Mouse (Mus musculus): ENCODE measurements around the gene Ulk1.
A peak's percentile ranks its signal among the peaks of the same experiment; 100 is the strongest.
"Not testable (repeated sequence)": the region's sequence is repeated elsewhere in the genome, so short reads cannot be mapped to it uniquely, and the experiment has no call there.

Gene Ulk1

DNA sequence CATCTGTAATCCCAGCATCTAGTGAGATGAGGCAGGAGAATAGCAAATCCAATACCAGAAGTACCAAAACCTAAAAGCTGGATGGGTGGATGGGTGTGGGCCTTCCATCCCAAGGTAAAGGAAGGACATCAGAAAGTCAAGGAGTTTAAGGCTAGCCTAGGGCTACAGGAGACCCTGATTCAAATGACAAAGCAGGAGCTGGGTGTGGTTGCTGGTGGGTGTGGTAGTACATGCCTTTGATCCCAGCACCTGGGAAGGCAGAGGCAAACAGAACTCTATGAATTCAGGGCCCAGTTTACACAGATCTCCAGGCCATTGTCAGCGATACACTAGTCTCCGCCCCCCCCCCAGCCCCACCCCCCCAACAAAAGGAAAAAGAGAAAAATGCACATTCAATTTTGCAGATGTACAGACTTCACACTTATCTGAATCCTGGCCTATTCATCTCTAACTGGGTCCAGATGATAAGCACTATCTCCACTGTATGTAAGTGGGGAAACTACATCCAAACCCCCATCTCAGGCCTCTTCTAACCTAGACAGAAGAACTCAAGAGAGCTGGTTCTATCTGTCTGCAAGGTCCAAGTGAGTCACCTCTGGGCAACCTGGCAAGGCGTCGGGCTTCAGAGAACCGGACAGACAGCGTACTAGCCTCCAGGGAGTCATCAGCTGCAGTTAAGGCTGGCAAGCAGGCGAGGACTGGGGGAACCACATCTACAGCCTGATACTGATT is 5.7 kb downstream of the Ulk1 start:
- DNase-seq (ENCODE audit: low read depth): no peak

DNA sequence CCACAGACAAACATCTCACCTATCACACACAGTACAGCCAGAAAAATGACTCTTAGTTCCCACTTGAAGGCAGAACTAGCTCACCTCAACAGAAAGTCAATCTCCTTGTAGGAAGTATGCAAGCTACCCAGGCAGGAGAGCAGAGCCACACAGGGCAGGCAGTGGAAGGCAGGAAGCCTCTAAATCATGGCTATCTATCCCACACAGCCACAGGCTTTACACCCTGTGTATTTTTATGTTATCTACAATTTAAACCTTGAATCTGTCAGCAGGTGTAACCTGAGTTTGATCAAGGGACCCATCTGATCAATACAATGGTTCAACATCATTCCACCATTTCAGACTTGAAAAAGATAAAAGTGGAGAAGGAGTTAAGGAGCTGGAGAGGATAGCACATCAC is 7.1 kb downstream of the Ulk1 start:
- DNase-seq (ENCODE audit: low read depth): no peak

DNA sequence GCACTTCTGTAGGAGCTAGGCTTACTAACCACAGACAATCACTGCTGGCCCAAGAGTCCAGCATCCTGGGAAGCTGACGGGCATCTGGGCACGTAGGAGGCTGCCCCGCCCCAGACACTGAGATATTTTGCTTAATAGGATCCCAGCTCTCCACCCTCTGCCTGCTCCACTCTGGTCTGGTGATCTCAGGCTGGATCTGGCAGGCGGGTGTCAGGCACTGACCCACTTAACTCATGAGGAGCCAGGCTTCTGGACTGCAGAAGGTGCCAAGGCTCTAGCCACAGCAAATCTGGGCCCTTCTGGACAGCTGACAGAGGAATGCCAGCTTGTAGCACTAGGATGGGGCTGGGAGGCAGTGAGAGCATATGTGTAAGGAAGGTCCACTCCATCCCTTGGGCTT is 7.7 kb downstream of the Ulk1 start:
- no peak for DNase-seq (ENCODE audit: low read depth)

DNA sequence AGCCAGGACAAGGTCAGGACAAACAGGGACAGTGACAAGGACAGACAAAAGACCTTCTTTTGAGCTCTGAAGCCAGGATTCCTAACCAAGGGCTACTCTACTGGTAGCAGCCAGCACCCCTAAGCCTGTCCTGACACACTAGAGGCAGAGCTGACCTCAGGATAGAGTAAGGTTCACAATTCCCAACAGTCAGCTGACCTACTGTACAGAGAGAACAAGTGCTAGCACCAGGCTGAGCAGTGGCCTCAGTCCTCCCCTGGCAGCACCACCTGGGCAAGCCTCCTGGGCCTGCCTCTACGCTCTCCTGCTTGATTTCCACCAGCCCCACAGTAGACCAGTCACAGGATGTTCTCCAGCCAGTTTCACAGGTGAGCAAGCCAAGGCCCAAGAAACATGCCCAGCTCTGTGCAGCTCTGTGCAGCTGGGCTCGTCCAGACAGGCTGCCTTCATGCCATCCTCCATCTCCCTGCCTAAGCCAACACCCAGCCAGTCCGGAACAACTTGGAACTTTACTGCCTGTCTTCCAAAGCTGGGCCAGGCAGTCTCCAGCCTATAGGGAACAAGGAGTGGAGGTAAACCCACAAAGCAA is 8.8 kb downstream of the Ulk1 start:
- no peak for DNase-seq (ENCODE audit: low read depth)

DNA sequence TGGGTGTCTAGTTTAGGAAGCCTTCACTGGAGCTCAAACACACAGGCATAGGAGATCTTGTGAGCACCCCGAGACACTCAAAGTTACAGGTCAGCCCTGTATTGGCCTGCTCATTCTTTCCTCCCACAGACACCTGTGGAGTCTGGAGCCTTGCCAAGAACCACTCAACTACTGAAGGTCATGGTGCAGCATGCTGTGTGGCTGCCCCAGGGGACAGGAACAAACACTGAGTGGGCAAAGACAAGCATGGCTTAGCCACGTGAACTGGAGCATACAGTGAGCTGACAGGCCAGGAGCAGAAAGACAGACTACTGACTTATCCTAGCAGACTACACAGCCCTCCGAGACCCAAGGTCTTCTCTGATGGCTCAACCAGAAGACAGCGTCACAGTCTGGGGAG is 12.2 kb downstream of the Ulk1 start:
- DNase-seq (ENCODE audit: low read depth): no peak

DNA sequence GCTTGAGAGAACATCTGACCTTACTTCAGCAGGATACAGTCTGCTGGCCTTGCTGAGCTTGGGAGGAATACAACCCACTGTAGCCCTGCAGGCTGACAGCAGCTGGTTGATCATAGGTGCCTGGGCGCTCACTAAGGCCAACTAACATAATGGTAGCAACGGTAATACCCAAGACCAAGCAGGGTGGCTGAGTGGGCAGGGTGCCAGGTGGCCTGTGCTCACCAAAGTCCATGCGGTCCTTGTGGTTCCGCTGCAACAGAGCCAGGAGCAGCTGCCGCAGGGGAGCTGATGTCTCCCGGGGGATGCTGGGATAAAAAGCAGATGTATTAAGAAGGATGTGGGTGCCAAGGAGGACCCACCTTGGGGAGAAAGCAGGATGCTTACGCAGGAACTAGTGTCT is 15.5 kb downstream of the Ulk1 start:
- DNase-seq (ENCODE audit: low read depth): no peak

DNA sequence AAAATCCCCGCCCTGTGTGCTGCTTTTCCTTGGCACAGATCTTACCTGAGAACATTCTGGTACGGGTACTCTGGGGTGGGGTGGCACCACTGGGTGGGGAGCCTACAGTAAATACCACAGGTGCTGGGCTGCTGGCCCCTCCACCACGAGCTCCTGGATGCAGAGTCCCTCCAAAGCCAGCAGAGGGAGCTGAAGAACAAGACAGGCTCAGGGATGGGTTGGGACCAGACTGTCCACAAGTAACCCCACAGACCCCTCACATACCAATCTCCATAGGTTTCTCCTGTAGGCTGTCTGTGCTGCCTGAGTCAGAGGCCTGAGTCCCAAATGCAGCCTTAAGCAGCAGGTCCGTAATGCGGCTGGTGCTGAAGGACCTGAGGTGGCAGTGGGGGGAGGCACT is 21.2 kb downstream of the Ulk1 start:
- DNase-seq (ENCODE audit: low read depth): no peak

DNA sequence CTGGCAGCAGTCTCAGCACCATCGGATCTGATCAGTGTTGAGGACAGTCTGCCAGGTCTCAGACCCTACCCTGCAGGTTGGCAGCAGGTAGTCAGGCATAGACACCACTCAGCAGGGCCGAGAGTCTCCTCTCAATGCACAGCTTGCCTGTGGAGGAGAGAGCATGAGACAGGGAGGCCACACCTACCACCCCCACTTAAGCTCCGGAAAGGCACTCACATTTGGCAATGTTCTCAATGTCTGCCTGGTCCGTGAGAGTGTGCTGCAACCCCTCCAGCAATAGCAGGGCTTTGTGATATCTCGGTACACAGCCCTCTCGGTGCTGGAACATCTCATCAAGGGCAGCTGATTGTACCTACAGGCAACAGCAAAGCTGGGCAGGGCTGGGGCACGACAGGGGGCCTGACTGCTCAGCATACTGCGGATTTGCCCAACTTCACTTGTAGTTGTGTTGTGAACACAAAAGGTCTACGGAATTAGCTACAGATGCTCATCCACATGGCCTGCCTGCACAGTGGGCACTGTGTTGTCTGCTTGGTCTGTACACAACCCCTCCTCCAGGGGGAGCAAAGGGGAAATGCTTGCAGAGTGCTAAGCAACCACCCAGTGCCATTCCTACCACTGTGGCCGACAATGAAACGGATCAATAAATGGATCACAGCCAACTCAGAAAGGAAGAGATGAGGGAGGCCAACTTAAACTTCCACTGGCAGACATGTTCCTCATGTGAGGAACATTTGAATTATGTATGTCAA is 23.6 kb downstream of the Ulk1 start:
- no peak for DNase-seq (ENCODE audit: low read depth)

DNA sequence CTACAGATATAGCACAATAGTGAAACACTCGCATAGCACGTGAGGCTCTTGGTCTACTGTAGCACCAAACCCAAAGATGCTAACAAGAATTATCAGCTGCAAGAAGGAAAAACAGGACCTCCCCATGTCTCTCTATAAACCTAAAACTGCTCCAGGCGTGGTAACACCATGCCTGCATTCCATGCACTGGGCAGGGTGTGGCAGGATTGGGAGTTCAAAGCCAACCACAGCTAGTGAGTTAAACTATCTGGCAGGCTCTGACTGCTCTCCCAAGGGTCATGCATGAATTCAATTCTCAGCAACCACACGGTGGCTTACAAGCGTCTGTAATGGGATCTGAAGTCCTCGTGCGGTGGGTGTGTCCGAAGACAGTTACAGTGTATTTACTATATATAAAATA is 26.7 kb downstream of the Ulk1 start:
- no peak for DNase-seq (ENCODE audit: low read depth)

DNA sequence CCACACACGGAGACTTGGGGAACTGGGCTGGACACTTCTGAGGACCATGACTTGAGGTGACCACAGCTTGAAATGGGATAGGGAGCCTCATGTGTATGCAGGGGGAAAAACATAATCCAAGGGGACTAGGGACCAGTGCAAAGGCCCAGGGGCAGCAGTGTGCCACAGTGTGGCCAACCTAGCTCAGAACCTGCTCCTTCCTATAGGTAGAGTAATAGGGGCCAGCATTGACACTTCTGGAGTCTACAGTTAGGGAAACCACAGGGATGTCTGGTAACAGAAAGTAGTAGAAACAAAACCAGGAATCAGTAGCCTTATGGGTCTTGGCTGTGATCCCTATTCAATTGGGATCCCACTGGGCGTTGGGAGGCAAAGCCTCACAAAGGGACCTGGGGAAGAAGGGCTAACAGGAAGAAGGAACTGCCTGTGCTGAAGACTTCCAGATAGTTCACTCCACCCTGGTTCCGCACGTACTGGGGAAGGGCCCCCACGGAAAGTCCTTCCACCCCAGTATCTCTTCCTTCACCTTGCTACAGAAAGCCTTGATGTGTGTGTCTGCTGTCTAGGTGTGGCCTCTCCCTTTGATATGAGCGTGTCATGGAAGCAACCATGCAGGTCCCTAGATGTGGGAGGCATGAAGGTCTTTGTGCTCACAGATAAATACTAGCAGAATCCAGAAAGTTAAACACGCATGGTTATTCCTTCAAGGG is 28.2 kb downstream of the Ulk1 start:
- DNase-seq (ENCODE audit: low read depth): no peak

DNA sequence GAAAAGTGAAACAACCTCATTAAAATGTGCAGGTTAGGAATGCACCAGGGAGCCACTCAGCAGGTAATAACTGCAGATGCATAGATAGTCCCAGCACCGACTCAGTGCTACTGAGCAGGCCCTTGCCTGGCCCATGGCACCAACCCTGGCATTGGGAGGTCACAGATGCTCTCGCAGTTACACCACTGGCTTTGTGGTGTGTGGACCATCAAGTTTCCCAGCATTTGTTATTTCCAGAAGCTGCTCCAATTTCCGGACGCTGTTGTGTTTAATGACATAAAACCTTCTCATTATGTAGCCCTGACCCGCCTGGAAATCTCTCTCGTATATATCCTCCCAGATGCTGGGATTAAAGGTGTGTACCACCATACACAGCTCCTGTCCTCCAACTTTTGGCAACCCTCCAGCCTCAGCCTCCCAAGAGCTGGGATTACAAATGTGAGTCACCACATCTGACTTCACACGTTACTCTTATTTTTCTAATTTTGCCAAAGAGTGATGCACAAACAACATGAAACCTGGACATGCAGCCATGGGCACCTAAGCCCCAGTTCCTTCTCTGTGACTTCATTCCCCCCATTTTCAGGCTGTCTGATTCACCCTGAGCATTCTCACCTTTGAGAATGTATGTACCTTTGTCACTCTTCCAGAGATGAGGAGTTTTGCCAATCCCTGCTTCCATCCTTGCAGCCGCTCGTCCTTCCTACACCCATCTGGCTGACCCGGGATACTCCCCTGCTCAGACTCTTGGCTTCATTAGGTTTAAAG is 29.0 kb downstream of the Ulk1 start:
- DNase-seq (ENCODE audit: low read depth): no peak

DNA sequence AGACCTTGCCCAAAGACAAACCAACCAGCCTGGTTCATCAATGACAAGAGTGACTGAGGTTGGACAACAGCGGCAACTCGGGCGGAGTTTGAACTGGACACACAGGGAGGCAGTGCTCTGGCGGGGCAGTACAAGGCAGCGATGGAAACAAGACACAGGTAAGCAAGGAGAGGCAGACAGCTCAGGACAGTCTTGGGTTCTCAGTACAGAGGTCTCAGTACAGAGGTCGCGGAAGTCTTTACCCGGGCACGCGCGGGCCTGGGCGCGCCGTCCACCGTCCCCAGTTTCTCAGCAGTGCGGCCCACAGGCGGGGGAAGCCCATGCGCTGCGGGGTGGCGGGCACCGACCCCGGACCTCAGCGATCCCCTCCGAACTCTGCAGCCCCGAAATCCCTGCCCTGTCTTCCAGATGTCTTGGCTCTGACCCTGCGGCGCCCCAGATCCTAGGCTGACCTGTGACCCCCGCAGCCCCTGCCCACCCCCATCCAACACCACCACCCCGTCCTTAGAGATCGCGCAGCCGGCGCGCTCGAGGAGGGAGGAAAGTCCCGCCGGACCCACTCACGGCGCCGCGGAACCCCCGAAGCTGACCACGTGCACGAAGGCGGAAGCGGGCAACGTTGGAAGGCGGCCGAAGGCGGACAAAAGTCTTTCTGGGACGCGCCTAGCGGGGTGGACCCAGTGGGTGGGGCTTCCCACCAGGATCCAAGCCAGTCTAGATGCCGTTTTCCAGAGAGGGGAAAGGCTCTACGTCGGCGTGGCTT is 29.7 kb downstream of the Ulk1 start, which contains the start of gene Pus1:
Gene Pus1, minus strand, starts transcription at position 662 of the 763 bp plus-strand sequence.
- DNase-seq (ENCODE audit: low read depth): peak; percentile 81

DNA sequence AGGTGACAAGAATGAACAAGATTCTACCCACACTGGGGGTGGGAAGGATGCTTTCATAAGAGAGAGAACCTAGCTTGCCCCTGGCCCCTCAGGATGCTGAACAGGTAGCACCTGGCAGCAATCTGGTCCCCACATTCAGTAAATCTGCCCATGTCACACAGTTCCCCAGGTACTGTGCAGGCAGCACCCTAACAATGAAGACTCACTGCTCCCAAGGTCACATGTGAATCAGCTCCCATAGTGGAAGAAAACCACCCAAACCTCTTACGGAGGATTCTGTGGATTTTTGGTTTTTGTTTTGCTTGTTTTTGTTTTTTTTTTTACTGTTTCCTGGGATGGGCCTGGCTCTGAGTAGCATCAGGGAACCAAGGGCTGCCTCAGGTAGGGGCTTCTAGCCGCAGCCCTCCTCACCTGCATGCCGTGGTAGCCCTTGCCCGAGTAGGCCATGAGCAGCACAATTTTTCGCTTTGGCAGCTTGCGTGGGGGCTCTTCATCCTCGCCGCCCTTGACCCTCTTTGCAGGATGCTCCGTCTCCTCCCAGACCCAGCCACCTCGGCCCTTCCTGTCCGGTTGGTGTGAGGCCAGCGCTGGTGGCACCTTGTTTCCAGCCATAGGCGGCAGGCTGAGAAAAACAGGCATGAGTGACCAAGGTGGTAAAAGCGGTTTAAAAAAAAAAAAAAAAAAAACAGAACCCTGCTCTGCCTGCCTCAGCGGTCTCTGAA is 30.5 kb downstream of the Ulk1 start:
- no peak for DNase-seq (ENCODE audit: low read depth)

DNA sequence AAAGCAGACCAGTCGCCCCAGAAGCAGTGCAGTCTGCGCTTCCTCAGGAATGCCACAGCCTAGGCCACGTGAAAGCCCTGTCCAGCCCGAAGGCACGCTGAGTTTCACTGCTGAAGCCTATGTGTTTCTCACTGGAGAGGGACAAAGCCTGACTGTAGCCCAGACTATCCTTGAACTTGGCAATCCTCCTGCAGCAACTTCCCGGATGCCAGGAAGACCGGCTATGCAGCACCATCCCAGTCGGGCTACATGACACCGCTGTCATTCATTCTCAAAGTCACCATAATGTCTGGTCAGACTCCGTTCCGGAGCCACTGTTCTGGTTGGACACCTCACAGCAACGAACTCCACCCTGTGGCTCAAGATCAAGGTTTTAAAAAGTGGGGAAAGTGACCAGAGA is 31.6 kb downstream of the Ulk1 start:
- DNase-seq (ENCODE audit: low read depth): no peak

DNA sequence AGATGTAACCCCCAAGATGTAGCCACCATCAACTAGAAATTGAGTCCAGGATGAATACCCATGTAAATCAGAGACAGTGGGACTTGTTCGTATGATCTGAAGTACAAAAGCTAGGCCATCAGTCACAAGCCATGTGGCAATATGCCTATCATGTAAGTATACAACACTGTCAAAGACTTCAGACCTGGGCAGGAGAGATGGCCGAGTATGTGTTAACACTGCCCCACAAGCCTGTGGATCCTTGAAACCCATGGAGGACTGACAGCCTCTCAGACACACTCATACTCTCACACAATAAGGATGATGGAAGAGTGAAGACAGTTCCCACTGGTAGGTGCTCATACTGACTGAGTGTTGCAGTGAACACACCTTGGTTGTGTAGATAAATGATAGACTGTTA is 33.8 kb downstream of the Ulk1 start:
- DNase-seq (ENCODE audit: low read depth): no peak

DNA sequence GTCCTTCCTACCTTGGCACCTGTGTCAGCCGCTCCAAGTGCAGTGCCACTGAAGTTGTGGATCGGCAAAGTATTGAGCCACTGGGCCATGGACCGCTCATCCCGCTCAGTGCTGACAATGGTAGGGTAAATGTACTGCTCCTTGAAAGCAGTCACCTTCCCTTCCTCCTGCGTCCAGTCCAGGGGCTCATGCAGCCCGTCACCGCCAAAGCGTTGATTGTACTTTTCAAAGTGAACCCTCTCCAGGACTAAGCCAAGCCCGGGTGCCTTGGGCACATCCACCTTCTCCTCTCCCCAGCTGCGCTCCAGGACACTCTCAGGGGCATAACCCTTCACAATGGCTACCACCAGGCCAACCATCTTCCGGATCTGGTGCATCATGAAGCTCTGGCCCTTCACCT is 35.4 kb downstream of the Ulk1 start:
- no peak for DNase-seq (ENCODE audit: low read depth)

DNA sequence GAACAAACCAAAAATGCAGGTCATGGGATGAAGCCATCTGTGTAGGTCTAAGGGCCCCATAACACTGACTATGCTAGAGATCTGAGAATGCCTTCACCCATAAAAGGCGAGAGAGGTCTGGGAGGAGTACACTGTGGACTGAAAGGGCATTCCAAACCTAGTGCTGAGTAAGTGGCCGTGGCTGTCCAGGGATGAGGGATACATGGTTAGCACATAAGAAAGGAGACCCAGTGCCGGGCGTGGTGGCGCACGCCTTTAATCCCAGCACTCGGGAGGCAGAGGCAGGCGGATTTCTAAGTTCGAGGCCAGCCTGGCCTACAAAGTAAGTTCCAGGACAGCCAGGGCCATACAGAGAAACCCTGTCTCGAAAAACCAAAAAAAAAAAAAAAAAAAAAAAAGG is 37.0 kb downstream of the Ulk1 start:
- DNase-seq (ENCODE audit: low read depth): not testable (repeated sequence)

DNA sequence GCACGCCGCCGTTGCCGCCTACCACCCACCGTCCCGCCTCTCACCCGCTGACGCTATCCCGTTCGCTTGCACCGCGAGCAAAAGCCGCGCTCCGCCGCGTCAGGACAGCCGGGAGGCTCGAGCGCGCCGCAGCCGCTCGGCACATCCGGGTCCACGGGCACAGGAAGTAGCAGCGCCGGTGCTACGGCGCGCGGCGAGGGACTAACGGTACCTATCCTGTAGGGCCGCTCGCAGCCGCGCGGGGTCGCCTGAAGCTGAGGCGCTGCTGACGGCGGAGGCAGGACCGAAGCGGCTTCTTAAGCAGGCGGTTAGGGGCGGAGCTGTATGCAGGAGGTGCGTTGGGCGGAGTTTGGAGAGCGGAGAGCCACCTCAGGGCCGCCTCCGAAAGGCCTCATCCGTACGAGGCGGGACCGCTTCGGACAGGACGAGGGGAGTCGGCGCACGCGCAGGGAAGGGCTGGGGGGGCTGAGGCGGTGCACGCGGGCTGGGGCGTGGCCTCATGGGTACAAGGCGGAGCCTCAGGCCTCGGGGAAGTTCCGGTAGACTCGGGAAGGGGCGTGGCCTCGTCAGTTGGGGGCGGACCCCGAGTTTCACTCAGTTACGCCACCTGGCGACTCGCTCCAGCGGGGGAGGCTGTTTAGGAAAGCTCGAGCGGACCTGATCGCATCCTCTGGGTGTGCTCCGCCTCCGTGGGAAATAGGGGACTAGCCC is 39.3 kb downstream of the Ulk1 start, which contains the start of gene Ep400:
Gene Ep400, minus strand, starts transcription at position 270 of the 711 bp plus-strand sequence.
- peak; percentile 99 for DNase-seq (ENCODE audit: low read depth)

DNA sequence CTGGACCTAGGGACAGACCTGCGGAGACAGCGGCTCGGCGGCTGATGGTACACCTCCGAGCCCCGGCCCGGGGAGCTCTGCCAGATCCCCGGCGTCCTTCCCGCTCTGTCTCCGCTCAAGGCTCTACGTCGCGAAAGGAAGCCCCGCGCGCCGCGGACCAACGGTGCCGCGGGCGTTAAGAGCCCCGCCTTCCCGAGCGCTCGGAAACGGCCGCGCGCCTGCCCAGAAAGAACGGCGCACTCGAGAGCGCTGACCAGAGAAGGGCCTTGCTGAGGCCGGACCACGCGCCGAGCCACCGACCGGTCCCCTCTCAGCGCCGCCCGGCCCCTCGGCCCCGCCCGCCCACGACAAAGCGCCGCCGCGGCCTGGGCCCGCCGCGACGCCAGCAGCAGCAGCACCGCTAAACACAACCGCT is 39.9 kb downstream of the Ulk1 start:
- no peak for DNase-seq (ENCODE audit: low read depth)

DNA sequence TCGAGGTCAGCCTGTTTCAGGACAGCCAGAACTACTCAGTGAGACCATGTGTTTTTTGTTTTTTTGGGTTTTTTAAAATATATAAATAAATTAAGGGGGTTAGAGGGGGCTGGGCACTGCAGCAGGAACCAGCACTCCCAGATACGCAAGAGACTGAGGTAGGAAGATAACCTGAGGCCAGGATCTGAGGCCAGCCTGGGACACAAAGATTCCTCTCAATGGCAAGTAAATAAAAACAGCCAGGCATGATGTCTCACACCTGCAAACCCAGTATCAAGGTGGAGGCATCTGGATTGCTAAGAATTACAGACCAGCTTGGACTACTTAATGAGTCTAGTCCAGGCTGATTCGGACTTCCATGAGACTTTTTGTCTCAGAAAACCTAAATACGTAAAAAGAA is 40.6 kb downstream of the Ulk1 start:
- no peak for DNase-seq (ENCODE audit: low read depth)

All from c-Kit-positive CD71-negative TER-119-negative erythroid progenitor cells, embryonic 14.5 days (primary cell).